ENCODE assay signal across 9 mouse cellular contexts in genomic region chr9:112454706-112455105, GRCm38 (mm10).
DNase-seq lines count a peak whose midpoint lies in the region; ATAC-seq and TF ChIP-seq lines count a peak whose summit lies in the region.
"Had no signal": no experiment of that assay in that cellular context is flagged by ENCODE, and none has a peak within 500 bp of the region (broad histone marks: within the 10 kb centered on the region; RNA-seq: fewer than 3 reads in every experiment).

No protein-coding gene starts in this region.

- no peak overlapping the region for H3K27ac ChIP-seq in kidney, adult 2 months (ENCODE audit: insufficient read depth, low read depth, low read length)
- H3K27ac ChIP-seq in kidney, embryonic 16.5 days (ENCODE audit: low read length): no peak overlapping the region
- H3K27ac ChIP-seq in forebrain, postnatal 0 days (ENCODE audit: low read depth, low read length): peak overlapping the region; percentile 74
- no peak overlapping the region for H3K27ac ChIP-seq in intestine, embryonic 15.5 days
- H3K27ac ChIP-seq: limb, embryonic 15.5 days had no signal

- no peaks in the 10 kb centered on the region for H3K27me3 ChIP-seq in kidney, adult 2 months (replicated peaks; ENCODE audit: control insufficient read depth, insufficient read depth, low read length)
- H3K27me3 ChIP-seq in kidney, embryonic 16.5 days (ENCODE audit: insufficient read depth, low read length): no peaks in the 10 kb centered on the region
- no peaks in the 10 kb centered on the region for H3K27me3 ChIP-seq in forebrain, postnatal 0 days (ENCODE audit: insufficient read depth, low read length)
- H3K27me3 ChIP-seq in intestine, embryonic 15.5 days (replicated peaks): no peaks in the 10 kb centered on the region
- H3K27me3 ChIP-seq: limb, embryonic 15.5 days had no signal

- no peaks in the 10 kb centered on the region for H3K36me3 ChIP-seq in kidney, adult 2 months (ENCODE audit: control insufficient read depth, insufficient read depth, low read length)
- H3K36me3 ChIP-seq in kidney, embryonic 16.5 days (ENCODE audit: insufficient read depth, low read length): no peaks in the 10 kb centered on the region
- H3K36me3 ChIP-seq in forebrain, postnatal 0 days (ENCODE audit: insufficient read depth): no peaks in the 10 kb centered on the region
- no peaks in the 10 kb centered on the region for H3K36me3 ChIP-seq in intestine, embryonic 15.5 days
- H3K36me3 ChIP-seq: limb, embryonic 15.5 days had no signal

- no peak overlapping the region for H3K4me3 ChIP-seq in kidney, adult 2 months (ENCODE audit: insufficient read depth, low read depth, low read length)
- H3K4me3 ChIP-seq in kidney, embryonic 16.5 days (ENCODE audit: low read length): no peak overlapping the region
- H3K4me3 ChIP-seq in forebrain, postnatal 0 days (ENCODE audit: low read depth, low read length): no peak overlapping the region
- no peak overlapping the region for H3K4me3 ChIP-seq in intestine, embryonic 15.5 days (replicated peaks)
- H3K4me3 ChIP-seq: limb, embryonic 15.5 days had no signal

- intact Hi-C loops in heart, postnatal 25 days (cut with DNase I): no loop called here

- 37% methylated on average over 6 of the region's 6 CpGs for WGBS in kidney, adult 2 months
- whole genome bisulfite sequencing in kidney, embryonic 16.5 days: 63% methylated on average over 6 of the region's 6 CpGs
- WGBS in forebrain, postnatal 0 days: 28% methylated on average over 6 of the region's 6 CpGs
- 62% methylated on average over 6 of the region's 6 CpGs for WGBS in intestine, embryonic 15.5 days

- no peak overlapping the region for H3K4me2 ChIP-seq in kidney, embryonic 16.5 days (replicated peaks; ENCODE audit: low read depth, low read length)
- H3K4me2 ChIP-seq in forebrain, postnatal 0 days (ENCODE audit: low read depth): no peak overlapping the region
- no peak overlapping the region for H3K4me2 ChIP-seq in intestine, embryonic 15.5 days (replicated peaks)
- H3K4me2 ChIP-seq: limb, embryonic 15.5 days had no signal

- no peak for TF ChIP-seq CTCF in kidney, adult 2 months (conservative IDR thresholded peaks at IDR 0.05; ENCODE audit: insufficient read depth, insufficient read length, low read depth, low read length)
- TF ChIP-seq CTCF in forebrain, postnatal 0 days (IDR thresholded peaks at IDR 0.05; ENCODE audit: low read depth): no peak

- ATAC-seq in kidney, embryonic 16.5 days (ENCODE audit: low FRiP score, low TSS enrichment): no peak
- ATAC-seq in forebrain, postnatal 0 days: peak; percentile 96
- ATAC-seq in intestine, embryonic 15.5 days: no peak
- ATAC-seq in megakaryocyte progenitor cell, adult 5-6 weeks (replicated peaks; ENCODE audit: poor library complexity): no peak

- H3K9ac ChIP-seq in kidney, embryonic 16.5 days (replicated peaks; ENCODE audit: low read length): no peak overlapping the region
- no peak overlapping the region for H3K9ac ChIP-seq in forebrain, postnatal 0 days
- no peak overlapping the region for H3K9ac ChIP-seq in intestine, embryonic 15.5 days
- H3K9ac ChIP-seq: limb, embryonic 15.5 days had no signal

- no peaks in the 10 kb centered on the region; the same call in 1 of the 2 replicates for H3K4me1 ChIP-seq in kidney, adult 2 months (ENCODE audit: control insufficient read depth, insufficient read depth, low read length)
- H3K4me1 ChIP-seq in kidney, embryonic 16.5 days (ENCODE audit: insufficient read depth, low read length): no peaks in the 10 kb centered on the region
- H3K4me1 ChIP-seq in forebrain, postnatal 0 days (ENCODE audit: insufficient read depth): peaks cover 12% of the 10 kb centered on the region
- H3K4me1 ChIP-seq in intestine, embryonic 15.5 days (replicated peaks): no peaks in the 10 kb centered on the region
- H3K4me1 ChIP-seq: limb, embryonic 15.5 days had no signal

- H3K9me3 ChIP-seq in kidney, embryonic 16.5 days (ENCODE audit: low read length): no peaks in the 10 kb centered on the region
- H3K9me3 ChIP-seq in forebrain, postnatal 0 days (ENCODE audit: low read length): no peaks in the 10 kb centered on the region
- no peaks in the 10 kb centered on the region for H3K9me3 ChIP-seq in intestine, embryonic 15.5 days
- H3K9me3 ChIP-seq: limb, embryonic 15.5 days had no signal

- no peak for TF ChIP-seq POLR2A in kidney, adult 2 months (IDR thresholded peaks at IDR 0.05; ENCODE audit: low read depth, low read length)

- DNase-seq in kidney, adult 2 months: peak; percentile 82
- peak; percentile 92 for DNase-seq in forebrain, postnatal 0 days
- peak; percentile 62 to 75 for DNase-seq in layer of hippocampus, postnatal 10 days (ENCODE audit: low spot score in 2 of 2)
- DNase-seq in retina, postnatal 7 days (ENCODE audit: low read depth, low spot score): peak; percentile 11
- no peak for DNase-seq in heart, postnatal 25 days (ENCODE audit: low spot score)
